Mouse (Mus musculus) liver, postnatal 0 days (tissue): ENCODE data around the gene Cidec. TPM values are rescaled to one million over a fixed set of nuclear protein-coding genes. Genes with fewer than 3 reads are reported as not detected.
A peak's percentile ranks its signal among the peaks of the same experiment; 100 is the strongest.

Source experiments
- ATAC-seq: fragments of 200-750 bp; cut with Nextera tagmentation; 2 replicates; pipeline ENCODE4 v1.8.0; 2017; ENCODE audit warnings: mild to moderate bottlenecking, moderate library complexity
- DNase-seq: peaks from one replicate; pipeline ENCODE4 v3.0.0-alpha.2; 2016
- H3K27ac ChIP-seq: fragments of 300-500 bp; sonication (generic); 2 replicates; pipeline ENCODE4 v1.5.1; 2014; ENCODE audit warnings: antibody characterized with exemption, moderate library complexity, mild to moderate bottlenecking, low read depth
- H3K27me3 ChIP-seq: fragments of 300-500 bp; sonication (generic); 2 replicates; pipeline ENCODE4 v1.6.1; 2014; ENCODE audit warnings: low read length, control low read depth, mixed read lengths; ENCODE audit not compliant: insufficient read depth
- H3K36me3 ChIP-seq: fragments of 300-500 bp; sonication (generic); replicated peaks from 2 replicates; pipeline ENCODE4 v1.6.1; 2014; ENCODE audit warnings: mild to moderate bottlenecking, control low read depth, low read length, moderate library complexity, mixed read lengths; ENCODE audit not compliant: insufficient read depth
- H3K4me1 ChIP-seq: fragments of 300-500 bp; sonication (generic); 2 replicates; pipeline ENCODE4 v1.6.1; 2014; ENCODE audit warnings: antibody characterized with exemption, mild to moderate bottlenecking, control low read depth; ENCODE audit not compliant: insufficient read depth
- H3K4me2 ChIP-seq: fragments of 300-500 bp; sonication (generic); 2 replicates; pipeline ENCODE4 v1.6.1; 2014; ENCODE audit warnings: low read depth, mild to moderate bottlenecking, low read length, moderate library complexity, mixed read lengths
- H3K4me3 ChIP-seq: fragments of 300-500 bp; sonication (generic); 2 replicates; pipeline ENCODE4 v1.5.1; 2014; ENCODE audit warnings: low read depth, low read length
- H3K9ac ChIP-seq: fragments of 300-500 bp; sonication (generic); replicated peaks from 2 replicates; pipeline ENCODE4 v1.6.1; 2014; ENCODE audit warnings: mild to moderate bottlenecking, moderate library complexity
- H3K9me3 ChIP-seq: fragments of 300-500 bp; sonication (generic); 2 replicates; pipeline ENCODE4 v1.6.1; 2016; ENCODE audit warnings: mild to moderate bottlenecking, control low read depth, low read length, mixed read lengths
- CTCF ChIP-seq: sonication (generic); IDR thresholded peaks from 2 replicates; pipeline ENCODE4 v1.5.1; 2016; ENCODE audit warnings: antibody characterized with exemption, low read depth
- EP300 ChIP-seq: IDR thresholded peaks from 2 replicates; pipeline ENCODE4 v1.6.1; 2016; ENCODE audit warnings: antibody characterized with exemption, low read depth, mild to moderate bottlenecking
- WGBS: fragments of 180-500 bp; shearing (Covaris S2); extraction: QIAGEN DNeasy Blood & Tissue Kit; methylation state at CpG from one replicate; pipeline ENCODE4 v1.1.7; 2014; ENCODE audit not compliant: insufficient replicate concordance; 5-methylcytosine and 5-hydroxymethylcytosine counted together
- polyA plus RNA-seq: library from polyadenylated mRNA; unstranded; fragments of >200 nt; fragmentation: Nextera tagmentation; extraction: Ambion mirVana; gene quantifications from 2 replicates; pipeline ENCODE4 v1.2.1, GENCODE M21; 2015

Cidec gene
- polyA plus RNA-seq, 1 experiment from 2014 or later: 5.9 TPM

- H3K27ac ChIP-seq: peak overlapping the region; percentile 86
- TF ChIP-seq EP300 (no peak), CTCF (peak; percentile 89)
- H3K4me3 ChIP-seq: no peak overlapping the region
- H3K4me1 ChIP-seq: 0 out of 2 replicates have a peak, but pooled peaks cover 3% of the 10 kb centered on the region
- 46% methylated on average over 3 of the region's 3 CpGs for WGBS
- no peak overlapping the region for H3K9ac ChIP-seq
- no peaks in the 10 kb centered on the region for H3K9me3 ChIP-seq
- DNase-seq (peak; percentile 79), ATAC-seq (peak; percentile 88)
- no peaks in the 10 kb centered on the region for H3K36me3 ChIP-seq
- no peak overlapping the region for H3K4me2 ChIP-seq
- no peaks in the 10 kb centered on the region for H3K27me3 ChIP-seq
Observed at GRCm38 (mm10) chr6:113427397-113427796, 8.2 kb downstream of the Cidec start.

DNA sequence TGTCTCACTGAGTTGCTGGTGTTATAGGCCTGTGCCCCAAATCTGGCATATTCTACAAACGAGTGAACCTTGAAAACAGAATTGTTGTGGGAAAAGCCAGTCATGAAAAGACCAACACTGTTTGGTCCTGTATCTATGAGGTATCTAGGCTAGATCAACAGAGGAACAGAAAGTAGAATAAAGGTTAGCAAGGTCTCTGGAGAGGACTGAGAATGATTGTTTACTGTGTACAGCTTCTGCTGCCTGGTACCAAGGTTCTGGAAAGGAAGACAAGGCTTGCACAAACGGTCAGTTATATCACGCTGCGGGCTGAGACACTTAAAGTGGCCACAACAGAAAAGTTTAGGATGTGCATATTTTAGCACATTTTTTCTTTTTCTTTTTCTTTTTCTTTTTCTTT lies 8.9 kb downstream of the Cidec start:
- DNase-seq: no peak
- 85% methylated on average over 4 of the region's 4 CpGs for WGBS
- H3K27ac ChIP-seq: no peak overlapping the region
- no peak for ATAC-seq
- TF ChIP-seq EP300 (no peak), CTCF (no peak)
- no peaks in the 10 kb centered on the region for H3K9me3 ChIP-seq
- no peaks in the 10 kb centered on the region for H3K27me3 ChIP-seq
- H3K4me1 ChIP-seq: 0 out of 2 replicates have a peak, but pooled peaks cover 3% of the 10 kb centered on the region
- H3K9ac ChIP-seq: no peak overlapping the region
- no peaks in the 10 kb centered on the region for H3K36me3 ChIP-seq
- H3K4me2 ChIP-seq: no peak overlapping the region
- H3K4me3 ChIP-seq: no peak overlapping the region

GRCm38 (mm10) chr6:113424187-113424586 lies 11.4 kb downstream of the Cidec start:
- Histone ChIP-seq H3K27ac (no peak overlapping the region), H3K4me2 (no peak overlapping the region), H3K9me3 (no peaks in the 10 kb centered on the region), H3K36me3 (no peaks in the 10 kb centered on the region), H3K27me3 (no peaks in the 10 kb centered on the region), H3K9ac (no peak overlapping the region), H3K4me3 (no peak overlapping the region), H3K4me1 (peaks cover 4% of the 10 kb centered on the region)
- DNase-seq (no peak), ATAC-seq (no peak)
- TF ChIP-seq CTCF: no peak
- no peak for TF ChIP-seq EP300
- WGBS: 68% methylated on average over 7 of the region's 7 CpGs

DNA sequence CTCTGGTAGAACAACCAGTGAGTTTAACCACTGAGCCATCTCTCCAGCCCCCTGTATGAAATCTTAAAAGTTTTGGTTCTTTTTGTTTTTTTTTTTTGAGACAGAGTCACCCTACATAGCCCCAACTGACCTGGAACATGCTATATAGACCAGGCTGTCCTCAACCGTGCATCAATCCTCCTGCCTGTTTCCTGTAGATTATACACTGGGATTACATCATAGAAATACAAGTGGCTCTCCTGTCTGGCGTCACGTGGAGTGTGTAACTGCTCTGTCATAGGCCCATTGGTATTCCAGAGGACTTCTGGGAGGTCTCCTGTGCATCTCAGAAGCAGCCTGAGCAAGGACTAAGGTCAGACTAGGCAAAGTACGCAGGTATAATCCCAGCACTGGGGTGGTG lies 12.6 kb downstream of the Cidec start:
- no peak overlapping the region for H3K4me2 ChIP-seq
- 44% methylated on average over 4 of the region's 4 CpGs for WGBS
- peaks cover 12% of the 10 kb centered on the region for H3K4me1 ChIP-seq
- no peak overlapping the region for H3K9ac ChIP-seq
- H3K36me3 ChIP-seq: no peaks in the 10 kb centered on the region
- H3K27ac ChIP-seq: no peak overlapping the region
- no peak overlapping the region for H3K4me3 ChIP-seq
- H3K9me3 ChIP-seq: no peaks in the 10 kb centered on the region
- TF ChIP-seq EP300 (no peak), CTCF (no peak)
- ATAC-seq (no peak), DNase-seq (no peak)
- H3K27me3 ChIP-seq: no peaks in the 10 kb centered on the region

DNA sequence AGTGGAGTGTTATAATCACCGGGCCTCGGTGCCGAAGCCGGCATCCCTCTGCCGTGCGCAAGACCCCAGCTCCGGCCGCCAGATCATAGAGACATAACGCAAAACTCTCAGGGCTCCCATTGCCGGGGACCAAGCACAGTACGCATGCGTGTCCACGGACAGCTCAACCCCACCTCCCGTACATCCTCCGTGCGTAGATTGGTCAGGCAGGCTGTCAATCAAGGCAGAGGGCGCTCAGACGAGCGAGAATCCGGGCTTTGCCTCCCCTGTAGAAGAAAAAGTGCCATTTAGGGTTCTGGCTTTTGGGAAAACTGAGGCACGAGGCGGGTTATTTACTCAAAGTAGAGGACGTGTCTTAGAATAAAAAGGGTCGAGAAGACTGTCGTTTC lies 16.4 kb downstream of the Cidec start, which contains the start of gene Rpusd3:
Rpusd3 (minus strand) TSS at position 142 of the 389 bp plus-strand sequence.
- Histone ChIP-seq H3K9me3 (no peaks in the 10 kb centered on the region), H3K36me3 (peaks cover 11% of the 10 kb centered on the region; the same call in 1 of the 2 replicates), H3K4me2 (peak within 1 kb of the TSS; percentile 94), H3K4me3 (peak within 1 kb of the TSS; percentile 63), H3K27me3 (no peaks in the 10 kb centered on the region), H3K4me1 (peaks cover 16% of the 10 kb centered on the region), H3K9ac (peak within 1 kb of the TSS; percentile 84), H3K27ac (peak within 1 kb of the TSS; percentile 31; the same call in 1 of the 2 replicates)
- DNase-seq (peak; percentile 98), ATAC-seq (peak; percentile 98)
- TF ChIP-seq EP300 (no peak), CTCF (no peak)
- 0% methylated on average over 25 of the region's 25 CpGs for WGBS

DNA sequence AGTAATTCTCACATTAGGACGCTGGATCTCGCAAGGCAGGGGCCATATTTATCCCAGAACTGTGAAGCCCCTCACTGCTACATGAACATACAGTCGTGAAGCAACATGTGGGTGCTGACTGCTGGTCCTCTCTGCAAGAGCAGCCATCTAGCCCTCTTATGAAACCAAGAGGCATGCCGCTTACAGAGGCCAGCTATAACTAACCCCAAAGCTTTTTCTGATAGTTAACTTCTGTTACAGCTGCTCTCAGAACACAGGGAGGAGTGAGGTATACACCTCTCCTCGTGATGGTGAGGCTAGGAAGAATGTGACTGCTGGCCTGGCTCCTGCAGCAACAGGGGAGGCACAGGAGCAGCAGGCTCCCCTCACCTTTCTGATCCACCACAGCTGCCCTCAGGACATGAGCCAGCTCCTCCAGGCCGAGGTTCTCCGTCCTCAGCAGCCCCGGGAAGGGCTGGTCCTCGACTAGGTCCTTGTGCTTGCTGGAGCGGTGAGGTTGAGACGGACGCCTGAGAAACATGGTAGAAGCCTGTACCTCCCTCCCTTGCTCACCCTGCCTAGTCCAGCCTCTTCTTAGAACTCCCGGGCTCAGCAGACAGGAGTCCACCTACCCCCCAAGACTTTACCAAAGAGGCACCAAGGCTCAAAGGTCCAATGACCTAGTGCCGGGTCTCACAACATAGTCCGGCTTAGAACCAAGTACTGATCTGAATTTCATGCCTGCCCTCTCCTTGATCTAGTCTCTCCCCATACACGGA lies 16.9 kb downstream of the Cidec start:
- H3K36me3 ChIP-seq: peaks cover 11% of the 10 kb centered on the region; the same call in 1 of the 2 replicates

More for the DNA sequence above, 16.9 kb downstream of the Cidec start:
- 11% methylated on average over 16 of the region's 16 CpGs for WGBS
- Histone ChIP-seq H3K27me3 (no peaks in the 10 kb centered on the region), H3K4me2 (peak overlapping the region; percentile 94), H3K9me3 (no peaks in the 10 kb centered on the region), H3K9ac (peak overlapping the region; percentile 84), H3K27ac (peak overlapping the region; percentile 31; the same call in 1 of the 2 replicates), H3K4me3 (peak overlapping the region; percentile 63), H3K4me1 (peaks cover 16% of the 10 kb centered on the region)
- no peak for DNase-seq
- no peak for TF ChIP-seq CTCF
- TF ChIP-seq EP300: no peak
- peak; percentile 66 for ATAC-seq
